Mouse (Mus musculus): ENCODE measurements around the gene Zyx.

DNA sequence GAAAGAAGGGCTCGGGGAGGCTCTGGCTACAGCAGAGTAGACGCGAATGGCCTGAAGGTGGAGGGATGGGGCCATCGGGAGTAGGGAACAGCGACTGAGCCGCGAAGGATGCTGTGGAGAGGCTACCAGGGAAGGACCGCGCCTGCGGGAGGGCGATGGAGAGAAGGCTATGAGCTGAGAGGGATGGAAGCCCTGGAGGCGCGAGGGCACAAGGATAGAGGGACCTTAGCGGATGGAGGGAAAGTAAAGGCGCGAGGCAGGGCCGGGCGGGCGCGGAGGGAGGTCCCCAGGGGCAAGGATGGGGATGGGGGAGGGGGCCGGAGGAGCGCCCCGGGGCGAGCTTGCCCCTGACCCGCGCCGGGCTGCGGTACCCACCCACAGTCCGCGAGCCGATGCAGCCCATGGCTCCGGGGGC, 25.4 kb upstream of the Zyx start:
- TF ChIP-seq CTCF (IDR thresholded peaks at IDR 0.05; ENCODE audit: low read depth, low read length) (no peak), GATA1 (IDR thresholded peaks at IDR 0.05; ENCODE audit: borderline replicate concordance, low read length) (no peak), GATA2 (IDR thresholded peaks at IDR 0.05; ENCODE audit: borderline replicate concordance, low read depth, low read length) (no peak), TAL1 (conservative IDR thresholded peaks at IDR 0.05; ENCODE audit: low read depth, low read length) (no peak)
